Mouse (Mus musculus) liver, embryonic 15.5 days (tissue): Measurements from ENCODE around the gene Kif21a. TPM values are rescaled to one million over a fixed set of nuclear protein-coding genes. Genes with fewer than 3 reads are reported as not detected.

Source experiments
- ATAC-seq: fragments of 200-750 bp; cut with Nextera tagmentation; 2 replicates; pipeline ENCODE4 v1.8.0; 2017; ENCODE audit warnings: moderate number of reproducible peaks, mild to moderate bottlenecking, moderate library complexity; ENCODE audit not compliant: insufficient read depth
- H3K27ac ChIP-seq: fragments of 300-500 bp; sonication (generic); replicated peaks from 2 replicates; pipeline ENCODE4 v1.5.1; 2015; ENCODE audit warnings: mild to moderate bottlenecking, inconsistent platforms
- H3K27me3 ChIP-seq: fragments of 300-500 bp; sonication (generic); 2 replicates; pipeline ENCODE4 v1.6.1; 2015; ENCODE audit warnings: mild to moderate bottlenecking, inconsistent platforms
- H3K36me3 ChIP-seq: fragments of 300-500 bp; sonication (generic); replicated peaks from 2 replicates; pipeline ENCODE4 v1.6.1; 2015; ENCODE audit warnings: moderate library complexity, mild to moderate bottlenecking, inconsistent platforms
- H3K4me1 ChIP-seq: fragments of 300-500 bp; sonication (generic); replicated peaks from 2 replicates; pipeline ENCODE4 v1.6.1; 2015; ENCODE audit warnings: inconsistent platforms
- H3K4me2 ChIP-seq: fragments of 300-500 bp; sonication (generic); 2 replicates; pipeline ENCODE4 v1.6.1; 2015; ENCODE audit warnings: moderate library complexity, mild to moderate bottlenecking, inconsistent platforms
- H3K4me3 ChIP-seq: fragments of 300-500 bp; sonication (generic); replicated peaks from 2 replicates; pipeline ENCODE4 v1.5.1; 2015; ENCODE audit warnings: mild to moderate bottlenecking, inconsistent platforms
- H3K9ac ChIP-seq: fragments of 300-500 bp; sonication (generic); 2 replicates; pipeline ENCODE4 v1.6.1; 2015; ENCODE audit warnings: moderate library complexity, mild to moderate bottlenecking, inconsistent platforms
- H3K9me3 ChIP-seq: fragments of 300-500 bp; sonication (generic); replicated peaks from 2 replicates; pipeline ENCODE4 v1.6.1; 2016; ENCODE audit warnings: inconsistent platforms
- WGBS: fragments of 180-500 bp; shearing (Covaris S2); methylation state at CpG from one replicate; pipeline ENCODE4 v1.1.7; 2015; ENCODE audit warnings: mixed read lengths; ENCODE audit not compliant: insufficient replicate concordance; 5-methylcytosine and 5-hydroxymethylcytosine counted together
- polyA plus RNA-seq: library from polyadenylated mRNA; unstranded; fragments of >200 nt; fragmentation: Nextera tagmentation; extraction: Ambion mirVana; gene quantifications from 2 replicates; pipeline ENCODE4 v1.2.1, GENCODE M21; 2015

The Kif21a gene
- polyA plus RNA-seq, 1 experiment from 2014 or later: 2.0 TPM

- Histone ChIP-seq H3K9ac (no peak overlapping the region), H3K27ac (no peak overlapping the region), H3K27me3 (no peaks in the 10 kb centered on the region), H3K4me3 (no peak overlapping the region), H3K4me2 (no peak overlapping the region), H3K9me3 (no peaks in the 10 kb centered on the region), H3K4me1 (no peaks in the 10 kb centered on the region), H3K36me3 (no peaks in the 10 kb centered on the region)
- WGBS: 69% methylated on average over 4 of the region's 4 CpGs
- ATAC-seq: no peak
Observed at GRCm38 (mm10) chr15:90991843-90992242, 57.9 kb downstream of the Kif21a start.

GRCm38 (mm10) chr15:90987714-90988250, 62.0 kb downstream of the Kif21a start:
- H3K36me3 ChIP-seq: no peaks in the 10 kb centered on the region
- H3K27ac ChIP-seq: no peak overlapping the region
- H3K27me3 ChIP-seq: no peaks in the 10 kb centered on the region
- H3K4me1 ChIP-seq: no peaks in the 10 kb centered on the region
- 82% methylated on average over 12 of the region's 12 CpGs for WGBS
- no peaks in the 10 kb centered on the region for H3K9me3 ChIP-seq
- H3K4me3 ChIP-seq: no peak overlapping the region
- no peak overlapping the region for H3K4me2 ChIP-seq
- no peak overlapping the region for H3K9ac ChIP-seq
- no peak for ATAC-seq

GRCm38 (mm10) chr15:90975914-90976313, 73.8 kb downstream of the Kif21a start:
- H3K9ac ChIP-seq: no peak overlapping the region
- no peaks in the 10 kb centered on the region for H3K27me3 ChIP-seq
- no peak overlapping the region for H3K4me2 ChIP-seq
- no peak for ATAC-seq
- peaks cover 18% of the 10 kb centered on the region for H3K36me3 ChIP-seq
- H3K27ac ChIP-seq: no peak overlapping the region
- H3K4me1 ChIP-seq: no peaks in the 10 kb centered on the region
- H3K9me3 ChIP-seq: 0 out of 2 replicates have a peak, but pooled peaks cover 3% of the 10 kb centered on the region
- H3K4me3 ChIP-seq: no peak overlapping the region
- WGBS: 60% methylated on average over 5 of the region's 5 CpGs

GRCm38 (mm10) chr15:90971914-90972767, 77.6 kb downstream of the Kif21a start:
- Histone ChIP-seq H3K4me3 (no peak overlapping the region), H3K27ac (no peak overlapping the region), H3K9ac (no peak overlapping the region), H3K36me3 (peaks cover 15% of the 10 kb centered on the region; the same call in 1 of the 2 replicates), H3K4me1 (no peaks in the 10 kb centered on the region), H3K27me3 (no peaks in the 10 kb centered on the region), H3K9me3 (no peaks in the 10 kb centered on the region), H3K4me2 (no peak overlapping the region)
- WGBS: 67% methylated on average over 13 of the region's 13 CpGs
- no peak for ATAC-seq

GRCm38 (mm10) chr15:90963320-90963719, 86.4 kb downstream of the Kif21a start:
- Histone ChIP-seq H3K27ac (no peak overlapping the region), H3K36me3 (peaks cover 2% of the 10 kb centered on the region; the same call in 1 of the 2 replicates), H3K4me1 (no peaks in the 10 kb centered on the region), H3K27me3 (no peaks in the 10 kb centered on the region), H3K9ac (no peak overlapping the region), H3K4me2 (no peak overlapping the region), H3K4me3 (no peak overlapping the region), H3K9me3 (no peaks in the 10 kb centered on the region)
- no peak for ATAC-seq
- 45% methylated on average over 2 of the region's 2 CpGs for WGBS

GRCm38 (mm10) chr15:90962548-90962947, 87.2 kb downstream of the Kif21a start:
- no peaks in the 10 kb centered on the region for H3K4me1 ChIP-seq
- ATAC-seq: no peak

GRCm38 (mm10) chr15:90960831-90961554, 88.8 kb downstream of the Kif21a start:
- no peak for ATAC-seq
- 73% methylated on average over 8 of the region's 8 CpGs for WGBS
- H3K4me1 ChIP-seq: no peaks in the 10 kb centered on the region
- H3K36me3 ChIP-seq: no peaks in the 10 kb centered on the region
- no peaks in the 10 kb centered on the region for H3K27me3 ChIP-seq
- H3K9me3 ChIP-seq: no peaks in the 10 kb centered on the region
- H3K4me3 ChIP-seq: no peak overlapping the region
- H3K9ac ChIP-seq: no peak overlapping the region
- H3K27ac ChIP-seq: no peak overlapping the region
- H3K4me2 ChIP-seq: no peak overlapping the region

More at GRCm38 (mm10) chr15:90962548-90962947, 87.2 kb downstream of the Kif21a start:
- no peak overlapping the region for H3K9ac ChIP-seq
- H3K4me3 ChIP-seq: no peak overlapping the region
- H3K4me2 ChIP-seq: no peak overlapping the region
- no peaks in the 10 kb centered on the region for H3K9me3 ChIP-seq
- no peaks in the 10 kb centered on the region for H3K36me3 ChIP-seq
- WGBS: 63% methylated on average over 4 of the region's 4 CpGs
- no peaks in the 10 kb centered on the region for H3K27me3 ChIP-seq
- H3K27ac ChIP-seq: no peak overlapping the region

- no peaks in the 10 kb centered on the region for H3K27me3 ChIP-seq
- no peak for ATAC-seq
- 74% methylated on average over 6 of the region's 6 CpGs for WGBS
Observed at GRCm38 (mm10) chr15:90951383-90951782, 98.4 kb downstream of the Kif21a start.

GRCm38 (mm10) chr15:90938469-90938868, 111.3 kb downstream of the Kif21a start:
- no peak for ATAC-seq
- H3K9ac ChIP-seq: no peak overlapping the region

More at GRCm38 (mm10) chr15:90951383-90951782, 98.4 kb downstream of the Kif21a start:
- Histone ChIP-seq H3K9me3 (no peaks in the 10 kb centered on the region), H3K36me3 (no peaks in the 10 kb centered on the region), H3K4me2 (no peak overlapping the region), H3K4me3 (no peak overlapping the region), H3K9ac (no peak overlapping the region), H3K27ac (no peak overlapping the region), H3K4me1 (no peaks in the 10 kb centered on the region)

GRCm38 (mm10) chr15:90935579-90935978, 114.2 kb downstream of the Kif21a start:
- H3K4me2 ChIP-seq: no peak overlapping the region
- no peaks in the 10 kb centered on the region for H3K4me1 ChIP-seq
- no peaks in the 10 kb centered on the region for H3K27me3 ChIP-seq
- WGBS: 65% methylated on average over 6 of the region's 6 CpGs
- H3K36me3 ChIP-seq: no peaks in the 10 kb centered on the region; the same call in 1 of the 2 replicates
- H3K9me3 ChIP-seq: no peaks in the 10 kb centered on the region
- H3K27ac ChIP-seq: no peak overlapping the region
- no peak overlapping the region for H3K4me3 ChIP-seq
- H3K9ac ChIP-seq: no peak overlapping the region
- ATAC-seq: no peak

More at GRCm38 (mm10) chr15:90938469-90938868, 111.3 kb downstream of the Kif21a start:
- WGBS: 61% methylated on average over 1 of the region's 1 CpGs
- no peaks in the 10 kb centered on the region for H3K9me3 ChIP-seq
- H3K27ac ChIP-seq: no peak overlapping the region
- no peak overlapping the region for H3K4me3 ChIP-seq
- H3K4me1 ChIP-seq: no peaks in the 10 kb centered on the region
- no peaks in the 10 kb centered on the region for H3K27me3 ChIP-seq
- peaks cover under 1% of the 10 kb centered on the region; the same call in 1 of the 2 replicates for H3K36me3 ChIP-seq
- H3K4me2 ChIP-seq: no peak overlapping the region

GRCm38 (mm10) chr15:90931451-90931850, 118.3 kb downstream of the Kif21a start:
- Histone ChIP-seq H3K27ac (no peak overlapping the region), H3K4me1 (no peaks in the 10 kb centered on the region), H3K9ac (no peak overlapping the region), H3K36me3 (no peaks in the 10 kb centered on the region), H3K9me3 (no peaks in the 10 kb centered on the region), H3K4me3 (no peak overlapping the region), H3K27me3 (no peaks in the 10 kb centered on the region), H3K4me2 (no peak overlapping the region)
- WGBS: 50% methylated on average over 5 of the region's 5 CpGs
- no peak for ATAC-seq
